Mouse (Mus musculus) T-helper 2 cell (primary cell): Measurements from ENCODE around the gene Aldh9a1.

ENCODE experiments used
- in situ Hi-C: fragments of 300-600 bp; cut with MboI, MseI; formaldehyde crosslinking; loops from one replicate; pipeline ENCODE4 v1.15.1; 2025; ENCODE audit warnings: high pct_unique_total_duplicates

Gene Aldh9a1

GRCm38 (mm10) chr1:167349206-167349605 lies 585 bp upstream of the Aldh9a1 start:
- in situ Hi-C loops: loop anchor here (10.0 to 25.0 kb wide), 2 partner anchors 337 to 934 kb away; partner anchors contain the start of gene Fam78b

DNA sequence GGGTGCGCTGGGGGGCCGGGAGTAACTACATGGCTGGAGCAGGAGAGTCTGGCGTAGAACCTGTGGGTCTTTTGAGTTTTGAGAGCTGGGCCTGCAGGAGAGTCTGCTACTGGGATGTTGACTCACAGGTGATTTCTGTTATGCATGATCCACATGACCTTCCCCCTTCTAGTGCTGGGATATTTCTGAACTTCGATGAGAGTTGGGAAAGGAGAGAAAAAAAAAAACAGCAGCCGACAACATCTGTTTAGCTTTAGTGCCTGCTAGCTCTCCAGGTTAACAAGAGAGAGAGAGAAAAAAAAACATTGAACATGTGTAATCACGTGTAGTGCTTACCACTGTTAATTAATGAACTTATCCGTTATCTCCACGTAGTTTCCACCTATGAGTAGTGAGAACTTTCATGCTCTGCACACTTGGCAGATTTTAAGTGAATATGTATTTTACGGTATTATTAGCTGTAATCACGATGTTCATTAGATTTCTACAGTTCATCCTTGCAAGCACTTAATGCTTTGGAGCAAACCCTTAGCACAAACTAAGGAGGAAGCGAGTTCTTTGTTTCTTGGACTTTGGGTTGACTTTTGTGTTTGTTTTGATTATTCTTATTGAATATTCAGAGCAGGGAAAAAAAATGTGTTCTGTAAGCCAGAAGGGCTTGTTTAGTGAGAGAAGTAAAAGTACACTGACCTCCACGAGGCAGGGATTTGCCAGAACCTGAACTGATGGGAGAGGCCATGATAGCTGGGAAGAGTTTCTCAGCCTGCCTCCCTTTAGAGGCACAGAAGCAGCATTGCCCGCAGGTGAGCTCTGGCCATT lies 1.0 kb downstream of the Aldh9a1 start:
- in situ Hi-C loops: no loop called here

DNA sequence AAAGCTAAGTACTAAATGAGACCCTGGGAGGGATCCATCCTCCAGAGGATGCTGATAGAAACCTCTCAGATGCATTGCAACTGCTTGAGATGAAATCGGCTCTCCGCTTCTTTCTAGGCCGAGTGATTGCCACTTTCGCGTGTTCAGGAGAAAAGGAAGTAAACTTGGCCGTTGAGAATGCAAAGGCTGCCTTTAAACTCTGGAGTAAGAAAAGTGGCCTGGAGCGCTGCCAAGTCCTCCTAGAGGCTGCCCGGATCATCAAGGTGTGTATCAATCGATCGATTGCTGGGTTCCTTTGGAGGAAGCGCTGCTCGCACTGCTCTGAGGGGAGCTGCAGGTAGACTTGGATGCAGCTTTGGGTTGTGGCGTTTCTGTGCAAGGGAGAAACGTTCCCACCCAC lies 2.6 kb downstream of the Aldh9a1 start:
- in situ Hi-C loops: no loop called here

DNA sequence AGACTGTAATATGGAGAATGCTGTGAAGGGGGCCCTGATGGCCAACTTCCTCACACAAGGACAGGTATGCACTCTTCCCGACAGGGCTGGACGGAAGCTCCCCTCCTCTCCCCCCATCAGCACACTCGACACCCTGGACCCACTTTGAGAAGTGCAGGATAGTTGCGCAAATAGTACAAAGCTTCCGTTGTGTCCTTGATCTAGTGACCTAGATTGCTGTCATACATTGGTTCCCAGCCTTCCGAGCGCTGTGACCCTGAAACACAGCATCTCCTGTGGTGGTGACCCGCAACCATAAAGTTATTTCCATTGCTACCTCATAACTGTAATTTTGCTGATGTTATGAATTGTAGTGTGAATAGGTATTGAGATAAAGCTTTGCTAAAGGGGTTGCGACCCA lies 7.6 kb downstream of the Aldh9a1 start:
- in situ Hi-C loops: no loop called here

DNA sequence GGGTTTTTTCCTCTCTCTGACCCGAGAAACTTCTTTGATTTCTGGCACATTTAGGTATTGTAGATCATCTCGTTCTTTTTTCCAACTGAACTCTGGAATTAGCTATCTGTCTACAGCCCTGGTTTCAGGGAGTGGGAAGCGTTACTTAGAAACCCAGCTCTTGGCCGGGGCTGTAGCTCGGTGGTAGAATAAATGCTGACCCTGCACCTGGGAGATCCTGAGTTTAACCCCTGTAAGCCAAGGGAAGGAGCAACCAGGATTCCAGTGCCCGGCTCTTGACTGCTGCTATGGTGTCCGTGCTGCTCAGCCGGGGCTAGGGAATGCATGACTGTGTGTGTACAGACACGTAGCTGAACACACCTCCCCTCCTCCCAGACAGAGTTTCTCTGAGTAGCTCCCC lies 8.9 kb downstream of the Aldh9a1 start:
- in situ Hi-C loops: no loop called here

GRCm38 (mm10) chr1:167360268-167360667 lies 10.5 kb downstream of the Aldh9a1 start:
- in situ Hi-C loops: no loop called here

DNA sequence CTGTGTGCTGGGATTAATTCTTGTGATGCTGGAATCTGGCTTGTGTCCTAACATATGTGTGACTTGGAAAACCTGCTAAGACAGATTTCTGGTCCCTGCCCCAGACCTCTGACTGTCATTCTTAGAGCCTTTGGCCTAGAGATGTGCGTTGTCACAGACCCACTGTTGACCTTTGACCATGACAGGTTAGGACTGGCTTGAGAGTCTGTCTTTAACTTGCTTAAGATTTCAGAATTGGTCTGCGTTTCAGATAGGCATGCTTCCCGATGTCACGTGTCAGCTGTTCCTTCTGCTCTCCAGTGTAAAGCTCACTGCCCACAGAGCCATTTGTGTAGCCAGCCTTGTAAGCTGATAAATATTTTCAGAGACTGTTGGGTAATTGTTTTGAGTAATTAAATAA lies 13.0 kb downstream of the Aldh9a1 start:
- in situ Hi-C loops: no loop called here

- in situ Hi-C loops: no loop called here
These were observed 13.5 kb downstream of the Aldh9a1 start for GRCm38 (mm10) chr1:167363322-167363721.

- in situ Hi-C loops: no loop called here
These were observed 16.0 kb downstream of the Aldh9a1 start for GRCm38 (mm10) chr1:167365808-167366207.

DNA sequence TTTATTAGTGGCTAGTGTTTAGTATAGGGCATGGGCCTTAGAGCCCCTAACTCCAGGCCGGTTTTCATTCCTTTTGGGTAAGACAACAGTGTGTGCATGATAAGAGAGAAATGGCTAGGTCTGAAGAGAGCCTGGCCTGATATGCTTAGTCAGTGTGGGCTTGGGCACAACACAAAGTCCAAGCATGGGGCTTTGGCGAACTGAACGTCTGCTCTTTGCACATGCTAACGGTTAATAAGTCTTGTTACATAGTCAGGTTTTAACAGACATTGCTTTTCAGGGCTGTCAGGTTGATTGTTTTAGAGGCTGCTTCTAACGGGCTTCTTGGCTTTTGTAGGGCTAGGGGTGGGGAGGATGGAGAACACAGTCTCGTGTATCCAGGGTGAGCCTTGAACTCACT lies 16.8 kb downstream of the Aldh9a1 start:
- in situ Hi-C loops: no loop called here

GRCm38 (mm10) chr1:167368018-167368417 lies 18.2 kb downstream of the Aldh9a1 start:
- in situ Hi-C loops: no loop called here

- in situ Hi-C loops: no loop called here
These were observed 18.7 kb downstream of the Aldh9a1 start for GRCm38 (mm10) chr1:167368513-167368912.

GRCm38 (mm10) chr1:167369905-167370304 lies 20.1 kb downstream of the Aldh9a1 start:
- in situ Hi-C loops: no loop called here

- in situ Hi-C loops: no loop called here
These were observed 22.9 kb downstream of the Aldh9a1 start for GRCm38 (mm10) chr1:167372739-167373138.

- in situ Hi-C loops: no loop called here
These were observed 24.4 kb downstream of the Aldh9a1 start for GRCm38 (mm10) chr1:167374003-167374784.

- in situ Hi-C loops: no loop called here
These were observed 25.2 kb downstream of the Aldh9a1 start for GRCm38 (mm10) chr1:167374942-167375341.

- in situ Hi-C loops: no loop called here
These were observed 28.2 kb downstream of the Aldh9a1 start for GRCm38 (mm10) chr1:167378019-167378418.

DNA sequence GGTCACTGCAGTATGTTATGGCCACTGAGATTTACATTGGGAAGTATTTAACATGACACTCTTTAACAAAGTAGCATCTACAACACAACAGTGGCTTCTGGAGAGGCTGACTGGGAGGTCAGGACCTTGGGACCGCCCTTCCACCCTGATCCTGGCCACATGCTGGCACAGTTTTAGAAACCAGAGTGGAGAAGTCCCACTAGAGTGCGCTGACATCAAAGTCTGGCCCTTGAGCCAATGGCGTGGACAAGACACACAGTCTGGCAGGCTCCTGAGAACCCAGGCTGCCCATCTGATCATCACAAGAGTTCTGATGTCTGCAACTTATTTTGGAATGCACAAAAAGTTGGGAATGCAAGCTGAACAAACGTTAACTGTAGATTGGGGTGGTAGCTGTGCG lies 30.0 kb downstream of the Aldh9a1 start:
- in situ Hi-C loops: no loop called here

GRCm38 (mm10) chr1:167380223-167380622 lies 30.4 kb downstream of the Aldh9a1 start:
- in situ Hi-C loops: no loop called here

- in situ Hi-C loops: no loop called here
These were observed 31.5 kb downstream of the Aldh9a1 start for GRCm38 (mm10) chr1:167381050-167382015.

DNA sequence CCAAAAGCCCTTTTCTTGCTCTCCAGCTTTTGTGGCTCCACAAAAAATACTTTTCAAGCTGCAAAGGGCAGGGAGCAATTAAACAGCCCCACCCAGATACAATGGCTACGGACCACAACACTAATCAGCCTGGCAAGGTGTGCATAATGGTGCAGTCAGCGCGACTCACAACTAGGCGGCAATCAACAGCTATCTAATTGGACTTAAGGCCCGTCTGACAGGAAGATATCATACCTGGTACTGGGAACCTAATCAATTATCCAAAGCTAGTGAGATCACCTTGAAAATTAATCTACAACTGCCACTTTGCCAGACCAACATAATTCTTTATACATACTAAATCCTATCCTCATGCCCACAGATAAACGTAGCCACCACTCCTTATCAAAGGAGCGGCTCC lies 32.5 kb downstream of the Aldh9a1 start:
- in situ Hi-C loops: no loop called here

GRCm38 (mm10) chr1:167382763-167383162 lies 33.0 kb downstream of the Aldh9a1 start:
- in situ Hi-C loops: no loop called here
